Mouse (Mus musculus) midbrain, embryonic 11.5 days (tissue): ENCODE results near the gene Bsn. TPM values are rescaled to one million over a fixed set of nuclear protein-coding genes. Genes with fewer than 3 reads are reported as not detected.

ENCODE experiments used
- ATAC-seq: fragments of 200-750 bp; cut with Nextera tagmentation; 2 replicates; pipeline ENCODE4 v1.8.0; 2017; ENCODE audit warnings: moderate TSS enrichment, moderate library complexity; ENCODE audit not compliant: low FRiP score
- DNase-seq: peaks from one replicate; pipeline ENCODE4 v3.0.0; 2015; ENCODE audit warnings: low spot score; ENCODE audit errors: missing footprints
- H3K27ac ChIP-seq: fragments of 300-500 bp; sonication (generic); 2 replicates; pipeline ENCODE4 v1.5.1; 2014; ENCODE audit warnings: low read depth, low read length
- H3K27me3 ChIP-seq: fragments of 300-500 bp; sonication (generic); 2 replicates; pipeline ENCODE4 v1.6.1; 2014; ENCODE audit warnings: mild to moderate bottlenecking, low read length, moderate library complexity, mixed read lengths; ENCODE audit not compliant: control insufficient read depth, insufficient read depth
- H3K36me3 ChIP-seq: fragments of 300-500 bp; sonication (generic); 2 replicates; pipeline ENCODE4 v1.6.1; 2014; ENCODE audit warnings: mild to moderate bottlenecking, low read length, moderate library complexity, mixed read lengths; ENCODE audit not compliant: control insufficient read depth, insufficient read depth
- H3K4me1 ChIP-seq: fragments of 300-500 bp; sonication (generic); 2 replicates; pipeline ENCODE4 v1.6.1; 2014; ENCODE audit warnings: low read length; ENCODE audit not compliant: control insufficient read depth, insufficient read depth
- H3K4me2 ChIP-seq: fragments of 300-500 bp; sonication (generic); 2 replicates; pipeline ENCODE4 v1.6.1; 2014; ENCODE audit warnings: mild to moderate bottlenecking, moderate library complexity
- H3K4me3 ChIP-seq: fragments of 300-500 bp; sonication (generic); 2 replicates; pipeline ENCODE4 v1.5.1; 2014; ENCODE audit warnings: low read depth, low read length
- H3K9ac ChIP-seq: fragments of 300-500 bp; sonication (generic); 2 replicates; pipeline ENCODE4 v1.6.1; 2014; ENCODE audit warnings: low read length
- H3K9me3 ChIP-seq: fragments of 300-500 bp; sonication (generic); 2 replicates; pipeline ENCODE4 v1.6.1; 2016; ENCODE audit warnings: low read length; ENCODE audit not compliant: control insufficient read depth
- WGBS: fragments of 180-500 bp; shearing (Covaris S2); extraction: QIAGEN DNeasy Blood & Tissue Kit; methylation state at CpG from one replicate; pipeline ENCODE4 v1.1.7; 2014; 5-methylcytosine and 5-hydroxymethylcytosine counted together
- polyA plus RNA-seq: library from polyadenylated mRNA; unstranded; fragments of >200 nt; fragmentation: Nextera tagmentation; extraction: Ambion mirVana; gene quantifications from 2 replicates; pipeline ENCODE4 v1.2.1, GENCODE M21; 2014

Gene Bsn
- polyA plus RNA-seq, 1 experiment from 2014 or later: 2.4 TPM

DNA sequence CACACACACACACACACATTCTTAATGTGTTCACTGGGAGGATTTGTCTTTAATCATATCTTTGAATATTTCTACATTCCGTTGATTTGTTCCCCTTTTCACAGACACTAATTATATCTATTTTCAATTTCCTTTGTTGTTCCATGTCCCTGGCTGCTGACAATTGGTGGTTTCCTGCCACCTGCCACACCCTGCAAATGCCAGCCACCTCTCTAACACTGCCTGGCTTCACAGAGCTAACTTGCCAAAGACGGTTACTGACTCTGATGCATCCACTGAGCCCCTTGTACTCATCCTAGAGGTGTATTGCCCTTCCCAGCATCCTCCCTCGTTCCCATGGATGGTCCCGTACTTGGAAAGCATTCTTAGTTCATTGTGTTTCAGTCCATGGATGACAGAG, 43.7 kb downstream of the Bsn start:
- Histone ChIP-seq H3K4me1 (peaks cover 3% of the 10 kb centered on the region), H3K36me3 (no peaks in the 10 kb centered on the region), H3K9me3 (no peaks in the 10 kb centered on the region), H3K4me3 (no peak overlapping the region), H3K9ac (no peak overlapping the region), H3K4me2 (no peak overlapping the region), H3K27ac (no peak overlapping the region), H3K27me3 (no peaks in the 10 kb centered on the region)
- ATAC-seq (no peak), DNase-seq (peak; percentile 64)
- WGBS: 84% methylated on average over 4 of the region's 4 CpGs

- ATAC-seq: no peak
- WGBS: 74% methylated on average over 6 of the region's 6 CpGs
Observed at GRCm38 (mm10) chr9:108145740-108146139, 44.4 kb downstream of the Bsn start.

DNA sequence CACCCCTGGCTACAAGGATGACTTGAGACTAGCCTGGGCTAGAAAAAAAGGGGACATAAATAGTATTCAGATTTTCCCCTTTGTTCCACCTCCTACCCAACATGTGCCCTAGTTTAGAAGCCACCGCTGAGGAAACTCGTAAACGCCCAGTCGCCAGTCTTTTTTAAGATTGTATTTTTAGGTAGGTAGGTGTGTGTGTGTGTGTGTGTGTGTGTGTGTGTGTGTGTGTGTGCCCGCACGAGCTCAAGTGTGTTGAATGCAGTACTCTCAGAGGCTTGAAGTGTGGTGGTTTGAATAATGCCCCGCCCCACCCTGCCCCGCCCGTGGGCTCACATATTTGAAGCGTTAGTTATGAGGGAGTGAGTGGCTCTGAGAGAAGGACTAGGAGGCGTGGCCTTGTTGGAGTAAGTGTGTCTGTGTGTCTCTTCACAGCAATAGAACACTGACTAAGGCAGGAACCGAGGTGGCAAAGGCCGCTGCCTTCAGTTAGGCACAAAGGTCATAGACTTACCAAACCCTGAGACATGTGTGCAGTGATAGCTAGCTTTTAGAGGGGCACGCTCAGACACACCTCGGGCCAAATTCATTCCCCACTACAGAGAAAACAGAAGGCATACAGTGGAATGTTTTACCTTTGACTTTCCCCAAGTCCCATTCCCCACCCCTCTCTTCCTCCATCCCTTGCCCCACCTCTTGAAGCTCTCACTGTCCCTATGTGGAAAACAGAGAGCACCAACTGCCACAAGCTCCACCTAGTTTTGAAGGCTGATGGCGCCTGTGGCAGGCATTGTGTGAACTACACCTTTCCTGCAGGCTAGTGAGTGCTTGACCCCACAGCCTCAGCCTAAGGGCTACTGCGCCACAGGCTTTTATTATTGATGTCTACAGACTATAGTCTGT, 45.6 kb downstream of the Bsn start:
- WGBS: 90% methylated on average over 17 of the region's 17 CpGs
- ATAC-seq: no peak
- no peak overlapping the region for H3K4me3 ChIP-seq

More at GRCm38 (mm10) chr9:108145740-108146139, 44.4 kb downstream of the Bsn start:
- peaks cover 3% of the 10 kb centered on the region for H3K4me1 ChIP-seq
- no peak overlapping the region for H3K4me3 ChIP-seq
- no peak overlapping the region for H3K4me2 ChIP-seq
- no peak overlapping the region for H3K27ac ChIP-seq
- H3K27me3 ChIP-seq: no peaks in the 10 kb centered on the region
- no peaks in the 10 kb centered on the region for H3K36me3 ChIP-seq
- peak; percentile 35 for DNase-seq
- H3K9me3 ChIP-seq: no peaks in the 10 kb centered on the region
- no peak overlapping the region for H3K9ac ChIP-seq

DNA sequence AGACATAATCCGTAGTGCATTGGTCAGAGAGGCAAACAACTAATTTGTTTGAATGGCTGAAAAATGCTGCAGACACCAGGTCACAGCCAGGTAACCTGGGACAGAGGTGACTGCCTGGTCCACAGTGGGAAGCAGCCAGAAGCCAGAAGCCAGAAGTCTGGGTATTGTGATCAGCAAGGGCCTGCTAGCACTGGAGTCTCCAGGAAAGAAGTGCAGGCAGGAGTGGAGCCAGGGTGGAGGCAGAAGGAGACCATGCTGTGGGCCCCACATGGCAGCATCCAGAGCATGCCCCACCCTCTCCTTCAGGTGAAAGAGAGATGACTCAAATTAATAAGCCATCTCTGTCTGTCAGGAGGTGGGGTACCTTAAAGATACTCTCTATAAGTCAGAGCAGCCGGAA, 46.7 kb downstream of the Bsn start:
- Histone ChIP-seq H3K27me3 (no peaks in the 10 kb centered on the region), H3K9ac (no peak overlapping the region), H3K27ac (no peak overlapping the region), H3K4me2 (no peak overlapping the region), H3K4me3 (no peak overlapping the region), H3K36me3 (no peaks in the 10 kb centered on the region), H3K9me3 (no peaks in the 10 kb centered on the region), H3K4me1 (no peaks in the 10 kb centered on the region)
- no peak for DNase-seq
- no peak for ATAC-seq
- WGBS: 87% methylated on average over 2 of the region's 2 CpGs

More for the DNA sequence above, 45.6 kb downstream of the Bsn start:
- Histone ChIP-seq H3K36me3 (no peaks in the 10 kb centered on the region), H3K27me3 (no peaks in the 10 kb centered on the region), H3K4me1 (no peaks in the 10 kb centered on the region; the same call in 1 of the 2 replicates), H3K9ac (no peak overlapping the region), H3K9me3 (no peaks in the 10 kb centered on the region), H3K4me2 (no peak overlapping the region), H3K27ac (no peak overlapping the region)
- peak; percentile 73 for DNase-seq

DNA sequence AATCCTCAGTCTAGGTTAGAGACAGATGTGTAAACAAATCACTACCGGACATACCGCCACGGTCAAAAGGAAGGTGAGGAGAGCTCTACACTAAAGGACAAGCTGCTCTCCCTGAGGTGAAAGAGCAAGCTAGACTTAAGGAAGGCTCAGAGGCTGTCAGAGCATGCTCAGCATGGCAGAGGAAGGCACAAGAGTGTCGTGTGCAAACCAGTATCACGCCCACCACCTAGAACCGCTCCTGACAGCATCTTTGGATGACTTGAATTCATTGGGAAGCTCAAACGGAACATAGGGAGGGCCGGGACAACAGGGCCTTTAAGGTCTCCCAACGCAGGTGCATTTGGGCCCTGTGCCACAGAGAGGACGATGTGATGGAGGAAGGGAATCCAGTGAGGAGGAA, 48.8 kb downstream of the Bsn start:
- no peak overlapping the region for H3K4me2 ChIP-seq
- DNase-seq (no peak), ATAC-seq (no peak)
- no peaks in the 10 kb centered on the region for H3K9me3 ChIP-seq
- no peak overlapping the region for H3K27ac ChIP-seq
- H3K9ac ChIP-seq: no peak overlapping the region
- 87% methylated on average over 10 of the region's 10 CpGs for WGBS
- H3K4me1 ChIP-seq: no peaks in the 10 kb centered on the region
- H3K27me3 ChIP-seq: no peaks in the 10 kb centered on the region
- no peak overlapping the region for H3K4me3 ChIP-seq
- H3K36me3 ChIP-seq: no peaks in the 10 kb centered on the region

DNA sequence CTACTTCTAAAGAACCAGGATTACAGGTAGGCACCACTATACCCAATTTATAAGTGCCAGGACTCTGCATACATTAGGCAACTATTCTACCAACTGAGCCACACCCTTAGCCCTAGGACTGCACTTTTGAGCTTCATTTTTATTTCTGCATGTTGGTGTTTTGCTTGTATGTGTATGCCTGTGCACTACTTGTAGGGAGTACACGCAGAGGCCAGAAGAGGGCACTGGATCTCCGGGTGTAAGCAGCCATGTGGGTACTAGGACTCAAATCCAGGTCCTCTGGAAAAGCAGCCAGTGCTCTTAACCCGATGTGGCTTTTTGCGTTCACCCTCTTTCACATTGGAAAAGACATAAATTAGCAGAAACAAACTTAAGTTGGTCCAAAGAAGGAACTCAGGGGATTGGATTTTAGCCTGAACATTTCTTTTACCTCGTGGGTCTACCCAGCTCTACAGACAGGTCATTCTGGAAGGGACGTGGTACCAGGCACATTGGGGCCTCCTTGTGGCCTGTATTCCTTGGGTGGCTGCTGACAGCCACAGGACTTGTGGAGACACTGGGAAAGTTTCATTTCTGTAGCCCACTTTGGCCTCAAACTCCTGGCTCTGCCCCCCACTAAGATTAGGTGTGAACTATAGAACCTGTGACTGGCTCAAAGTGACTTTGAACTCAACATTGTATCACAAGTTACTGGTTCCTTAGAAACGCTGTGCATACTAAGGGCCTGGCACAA, 50.1 kb downstream of the Bsn start:
- Histone ChIP-seq H3K4me1 (no peaks in the 10 kb centered on the region), H3K27ac (no peak overlapping the region), H3K4me3 (no peak overlapping the region), H3K9me3 (no peaks in the 10 kb centered on the region), H3K9ac (no peak overlapping the region), H3K27me3 (no peaks in the 10 kb centered on the region), H3K36me3 (no peaks in the 10 kb centered on the region), H3K4me2 (no peak overlapping the region)
- ATAC-seq: no peak
- WGBS: 77% methylated on average over 7 of the region's 7 CpGs
- no peak for DNase-seq

DNA sequence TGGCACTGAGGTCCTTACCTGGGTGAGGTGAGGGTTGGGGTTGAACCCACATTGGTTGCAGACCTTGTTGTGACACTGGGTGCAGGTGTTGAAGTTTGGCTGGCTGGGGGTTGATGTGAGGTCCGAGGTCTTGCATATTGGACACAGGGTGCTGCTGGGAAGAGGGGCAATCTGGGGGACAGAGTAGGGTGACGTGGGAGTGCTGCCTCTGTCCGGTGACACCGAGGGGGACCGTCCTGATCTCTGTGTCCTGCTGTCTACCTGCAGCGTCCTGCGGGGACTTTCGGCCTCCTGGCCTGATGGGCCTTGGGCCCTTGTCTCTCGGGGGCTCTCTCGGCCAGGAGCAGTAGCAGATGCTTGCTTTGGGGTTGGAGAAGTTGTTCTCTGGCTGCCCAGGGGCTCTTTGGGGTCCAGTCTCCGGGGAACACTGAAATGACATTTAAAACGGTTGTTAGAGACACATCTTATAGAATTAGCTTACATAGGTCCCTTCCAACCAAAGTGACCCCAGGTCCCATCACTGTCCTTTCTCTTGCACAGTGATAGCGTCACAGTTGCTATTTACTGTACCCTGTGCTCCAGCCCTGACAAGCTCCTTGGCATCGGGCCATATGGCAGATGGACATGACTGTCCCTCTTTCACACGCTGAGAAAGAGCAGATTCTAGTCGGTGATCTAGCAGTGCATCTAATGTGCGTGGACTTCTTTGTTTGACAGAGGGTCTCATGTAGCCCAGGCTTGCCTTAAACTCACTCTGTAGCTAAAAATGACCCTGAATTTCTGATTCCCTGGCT, 50.8 kb downstream of the Bsn start:
- no peak overlapping the region for H3K9ac ChIP-seq
- no peaks in the 10 kb centered on the region for H3K27me3 ChIP-seq
- 88% methylated on average over 17 of the region's 17 CpGs for WGBS
- no peak overlapping the region for H3K4me3 ChIP-seq
- no peaks in the 10 kb centered on the region for H3K9me3 ChIP-seq
- ATAC-seq: no peak
- DNase-seq: no peak
- no peak overlapping the region for H3K27ac ChIP-seq
- no peaks in the 10 kb centered on the region for H3K36me3 ChIP-seq
- H3K4me1 ChIP-seq: no peaks in the 10 kb centered on the region
- H3K4me2 ChIP-seq: no peak overlapping the region

- Histone ChIP-seq H3K9ac (no peak overlapping the region), H3K9me3 (no peaks in the 10 kb centered on the region), H3K4me2 (no peak overlapping the region), H3K4me1 (no peaks in the 10 kb centered on the region), H3K27ac (no peak overlapping the region), H3K4me3 (no peak overlapping the region), H3K27me3 (no peaks in the 10 kb centered on the region), H3K36me3 (no peaks in the 10 kb centered on the region)
- WGBS: 78% methylated on average over 6 of the region's 6 CpGs
- ATAC-seq: no peak
- no peak for DNase-seq
Observed at GRCm38 (mm10) chr9:108138118-108138517, 52.1 kb downstream of the Bsn start.
